Mouse (Mus musculus): ENCODE data around the gene Taf10.
"Not testable (repeated sequence)": the region's sequence is repeated elsewhere in the genome, so short reads cannot be mapped to it uniquely, and the experiment has no call there.

The Taf10 gene

GRCm38 (mm10) chr7:105752716-105753115, 8.6 kb upstream of the Taf10 start:
- no peak for DNase-seq (ENCODE audit: low read depth)

- peak; percentile 95 for DNase-seq (ENCODE audit: low read depth)
Observed at GRCm38 (mm10) chr7:105751491-105752433, 7.6 kb upstream of the Taf10 start, which contains the start of gene Tpp1. Gene Tpp1, minus strand, starts transcription at chr7:105752235.

DNA sequence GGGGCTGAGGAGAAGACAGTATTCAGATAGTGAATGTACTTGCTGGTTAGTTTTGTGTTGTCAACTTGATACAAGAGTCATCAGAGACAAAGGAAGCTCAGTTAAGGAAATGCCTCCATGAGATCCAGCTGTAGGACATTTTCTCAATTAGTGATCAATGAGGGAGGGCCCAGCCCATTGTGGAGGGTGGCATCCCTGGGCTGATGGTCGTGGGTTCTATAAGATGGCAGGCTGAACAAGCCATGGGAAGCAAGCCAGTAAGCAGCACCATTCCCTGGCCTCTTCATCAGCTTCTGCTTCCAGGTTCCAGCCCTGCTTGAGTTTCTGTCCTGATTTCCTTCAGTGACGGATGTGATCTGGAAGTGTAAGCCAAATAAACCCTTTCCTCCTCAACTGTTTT, 3.6 kb upstream of the Taf10 start:
- DNase-seq (ENCODE audit: low read depth) = no peak

GRCm38 (mm10) chr7:105743246-105743925, 775 bp downstream of the Taf10 start:
- DNase-seq (ENCODE audit: low read depth) = not testable (repeated sequence)

- not testable (repeated sequence) for DNase-seq (ENCODE audit: low read depth)
Observed at GRCm38 (mm10) chr7:105742539-105743215, 1.5 kb downstream of the Taf10 start.

- no peak for DNase-seq (ENCODE audit: low read depth)
Observed at GRCm38 (mm10) chr7:105741978-105742377, 2.2 kb downstream of the Taf10 start.

DNA sequence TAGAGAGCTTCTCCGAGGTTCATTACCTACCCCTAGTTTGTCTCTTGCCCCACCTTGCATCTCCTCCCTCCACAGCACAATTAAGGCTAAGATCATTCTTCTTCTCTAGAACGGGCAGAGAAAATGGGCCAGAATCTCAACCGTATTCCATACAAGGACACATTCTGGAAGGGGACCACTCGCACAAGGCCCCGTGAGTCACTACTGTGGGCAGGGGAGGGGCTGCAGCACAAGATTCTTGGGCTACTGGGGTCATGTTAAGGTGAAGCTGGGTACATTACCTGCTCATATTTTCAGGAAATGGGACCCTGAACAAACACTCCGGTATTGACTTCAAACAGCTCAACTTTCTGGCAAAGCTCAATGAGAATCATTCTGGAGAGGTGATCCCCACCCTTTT, 3.3 kb downstream of the Taf10 start:
- no peak for DNase-seq (ENCODE audit: low read depth)

GRCm38 (mm10) chr7:105740089-105740795, 3.9 kb downstream of the Taf10 start:
- DNase-seq (ENCODE audit: low read depth) = no peak

- no peak for DNase-seq (ENCODE audit: low read depth)
Observed at GRCm38 (mm10) chr7:105738948-105739347, 5.2 kb downstream of the Taf10 start.

- DNase-seq (ENCODE audit: low read depth) = no peak
Observed at GRCm38 (mm10) chr7:105738286-105738685, 5.9 kb downstream of the Taf10 start.

DNA sequence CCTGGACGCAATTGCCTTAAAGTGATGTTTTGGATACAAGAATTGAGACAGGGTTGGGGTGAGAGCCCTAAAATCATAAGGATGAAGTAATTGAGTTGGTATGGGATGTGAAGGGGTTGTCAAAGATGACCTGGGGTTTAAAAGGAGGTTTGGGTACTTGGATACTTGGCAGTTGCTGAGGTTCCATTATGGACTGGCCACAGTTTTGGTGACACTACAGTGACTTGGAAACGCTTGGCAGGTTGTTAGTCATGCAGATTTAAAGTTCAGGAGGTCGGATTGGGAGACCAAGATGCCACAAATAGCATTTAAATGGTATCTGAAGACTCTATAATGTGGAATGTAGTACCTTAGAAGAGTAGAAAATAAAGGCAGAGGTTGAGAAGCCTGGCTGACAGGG, 6.5 kb downstream of the Taf10 start:
- no peak for DNase-seq (ENCODE audit: low read depth)

GRCm38 (mm10) chr7:105736911-105737521, 7.1 kb downstream of the Taf10 start, which contains the start of gene Rrp8:
Gene Rrp8, minus strand, starts transcription at chr7:105737385.
- DNase-seq (ENCODE audit: low read depth) = no peak

- DNase-seq (ENCODE audit: low read depth) = peak; percentile 70
Observed at GRCm38 (mm10) chr7:105736264-105736901, 7.8 kb downstream of the Taf10 start, which contains the start of gene Ilk. Gene Ilk, plus strand, starts transcription at chr7:105736592.

DNA sequence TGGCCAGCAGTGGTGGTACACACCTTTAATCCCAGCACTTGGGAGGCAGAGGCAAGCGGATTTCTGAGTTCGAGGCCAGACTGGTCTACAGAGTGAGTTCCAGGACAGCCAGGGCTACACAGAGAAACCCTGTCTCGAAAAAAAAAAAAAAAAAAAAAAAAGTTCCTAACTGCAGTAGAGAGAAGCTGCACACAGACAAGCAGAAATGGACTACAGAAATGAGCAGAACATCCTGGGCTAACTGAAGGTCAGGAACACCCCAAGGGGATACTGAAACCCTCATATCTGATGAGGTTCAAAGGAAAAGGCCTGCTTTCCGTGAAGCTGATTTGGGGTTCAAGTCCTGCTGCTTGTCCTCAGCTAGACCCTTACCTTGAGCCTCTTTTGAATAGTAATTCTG, 8.7 kb downstream of the Taf10 start:
- DNase-seq (ENCODE audit: low read depth) = not testable (repeated sequence)

DNA sequence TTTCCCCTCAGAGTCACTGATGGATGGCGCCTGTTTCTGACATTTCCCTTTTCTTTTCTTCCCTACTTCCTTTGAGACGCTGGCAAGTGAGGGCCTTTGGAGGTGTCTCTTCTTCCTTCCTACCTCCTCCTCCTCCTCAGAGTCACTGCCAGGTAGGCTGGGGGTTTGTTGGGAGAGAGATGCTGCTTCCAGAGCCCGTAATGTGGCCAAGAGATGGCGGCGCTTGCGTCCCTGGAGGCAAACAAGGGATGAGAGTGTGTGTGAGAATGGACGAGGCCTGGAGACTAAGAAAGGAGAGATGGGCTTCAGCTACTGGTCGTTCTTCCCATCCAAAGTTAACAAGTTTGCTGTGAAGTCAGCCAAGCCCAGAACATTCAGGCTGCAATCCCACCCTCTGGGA, 9.3 kb downstream of the Taf10 start:
- DNase-seq (ENCODE audit: low read depth) = no peak

DNA sequence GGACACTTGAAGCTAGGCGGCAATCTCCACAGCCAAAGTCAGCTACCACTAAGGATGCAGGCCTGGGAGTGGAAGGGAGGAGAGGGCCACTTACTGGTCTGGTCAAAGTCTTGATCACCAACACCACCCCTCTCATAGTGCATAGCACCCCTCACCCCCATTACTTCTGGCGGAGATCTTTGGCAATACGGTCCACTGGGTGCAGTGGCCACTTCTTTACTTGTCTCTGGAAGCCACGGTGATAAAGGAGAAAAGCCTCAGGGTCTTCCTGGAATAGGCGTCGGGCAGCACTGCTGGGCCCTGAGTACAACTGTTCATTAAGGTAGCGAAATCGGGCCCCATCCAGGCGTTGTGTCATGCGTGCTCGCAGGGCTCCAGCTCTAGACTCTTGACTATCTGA, 10.3 kb downstream of the Taf10 start:
- no peak for DNase-seq (ENCODE audit: low read depth)

GRCm38 (mm10) chr7:105728701-105729428, 15.3 kb downstream of the Taf10 start:
- DNase-seq (ENCODE audit: low read depth) = no peak

GRCm38 (mm10) chr7:105726980-105727325, 17.2 kb downstream of the Taf10 start:
- DNase-seq (ENCODE audit: low read depth) = no peak

- DNase-seq (ENCODE audit: low read depth) = no peak
Observed at GRCm38 (mm10) chr7:105726144-105726979, 17.8 kb downstream of the Taf10 start.

All from fibroblast of lung, adult 2 months (primary cell).